Mouse (Mus musculus) stomach, postnatal 0 days (tissue): ENCODE measurements around the gene 2210408I21Rik.

ENCODE experiments used
- CTCF ChIP-seq: IDR thresholded peaks from 2 replicates; pipeline ENCODE4 v1.5.1; 2016; ENCODE audit warnings: antibody characterized with exemption, low read depth, mild to moderate bottlenecking, moderate library complexity
- EP300 ChIP-seq: optimal IDR thresholded peaks from 2 replicates; pipeline ENCODE3; 2016; ENCODE audit warnings: antibody characterized with exemption

GRCm38 (mm10) chr13:77396981-77397380 is 261.6 kb downstream of the 2210408I21Rik start:
- TF ChIP-seq CTCF (no peak), EP300 (no peak)
